Mouse (Mus musculus) 3T3-L1 (cell line): ENCODE results near the gene Zfp277.

Source experiments
- DNase-seq: peaks from one replicate; pipeline ENCODE4 v3.0.0-alpha.2; 2015; ENCODE audit warnings: low read depth, low spot score

The Zfp277 gene

DNA sequence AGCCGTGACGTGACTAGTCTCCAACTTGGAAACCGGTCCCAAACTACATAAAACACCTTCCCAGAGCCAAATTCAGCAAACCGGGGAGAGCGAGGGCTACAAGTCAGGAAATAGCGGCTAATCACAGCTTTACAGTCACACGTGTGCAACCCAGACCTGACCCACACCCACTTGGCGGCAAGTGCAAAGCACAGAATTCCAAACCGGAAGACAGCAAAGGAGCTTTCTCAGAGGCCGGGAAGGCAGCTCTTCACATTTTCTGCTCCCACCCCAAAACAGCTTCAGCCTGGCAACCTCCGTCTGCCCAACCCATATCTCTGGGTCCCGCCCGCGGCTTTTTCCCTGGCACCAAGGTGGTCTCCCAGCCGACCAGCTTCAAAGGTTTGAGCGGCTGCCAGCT lies 496 bp downstream of the Zfp277 start:
- peak; percentile 71 for DNase-seq

DNA sequence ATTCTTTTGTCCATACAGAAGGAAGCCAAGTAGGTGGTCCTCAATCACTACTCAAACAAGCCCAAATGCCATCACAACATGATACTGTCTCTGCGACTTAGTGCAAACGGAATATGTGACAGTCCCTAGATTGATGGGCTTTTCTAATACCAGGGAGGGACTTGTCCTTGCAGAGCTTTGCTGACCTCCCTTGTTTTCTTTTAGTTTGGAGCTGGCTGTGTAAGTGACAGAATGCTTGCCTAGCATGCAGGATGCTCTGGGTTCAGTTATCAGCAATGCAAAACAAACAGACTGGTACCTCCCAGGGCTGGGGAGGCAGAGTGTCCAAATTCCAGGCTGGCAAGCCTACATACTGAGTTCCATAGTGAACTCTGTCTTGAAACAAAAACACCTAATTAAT lies 7.7 kb downstream of the Zfp277 start:
- no peak for DNase-seq

DNA sequence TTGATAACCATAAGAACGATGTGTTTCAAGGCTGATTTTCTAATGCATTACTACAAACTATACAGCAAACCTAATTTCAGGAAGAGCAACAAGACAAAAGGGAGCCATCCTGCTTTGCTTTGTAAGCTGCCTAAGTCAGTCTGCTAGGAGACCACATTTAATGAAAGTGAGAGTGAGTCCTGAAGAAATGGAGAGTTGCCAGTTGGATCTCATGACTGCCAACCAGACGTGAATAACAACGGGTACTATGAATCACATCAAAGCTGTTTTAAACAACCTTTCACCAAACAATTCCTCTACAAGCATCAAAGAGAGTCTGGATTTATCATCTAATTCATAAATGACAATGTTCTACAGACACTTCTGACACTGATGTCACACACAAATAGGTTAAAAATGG lies 11.6 kb downstream of the Zfp277 start:
- DNase-seq = peak; percentile 80

DNA sequence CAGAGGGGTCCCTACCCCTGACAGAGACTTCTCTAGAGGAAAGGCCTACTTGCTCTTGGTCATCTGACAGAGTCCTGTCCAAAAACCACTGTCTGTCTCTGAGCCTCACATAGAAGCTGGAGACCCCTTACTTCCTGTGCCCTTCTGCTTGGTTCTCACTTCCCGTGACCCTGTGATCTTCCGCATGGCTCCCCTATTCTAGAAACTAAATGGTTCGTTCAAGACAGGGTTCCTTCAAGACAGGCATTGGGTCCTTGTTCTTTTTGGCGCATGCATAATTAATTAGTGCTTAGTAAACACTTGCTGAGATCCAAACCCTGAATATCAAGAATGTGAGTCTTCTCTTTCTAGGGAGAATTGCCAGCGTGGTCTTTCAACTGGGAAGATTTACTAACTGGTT lies 14.6 kb downstream of the Zfp277 start:
- DNase-seq = no peak

DNA sequence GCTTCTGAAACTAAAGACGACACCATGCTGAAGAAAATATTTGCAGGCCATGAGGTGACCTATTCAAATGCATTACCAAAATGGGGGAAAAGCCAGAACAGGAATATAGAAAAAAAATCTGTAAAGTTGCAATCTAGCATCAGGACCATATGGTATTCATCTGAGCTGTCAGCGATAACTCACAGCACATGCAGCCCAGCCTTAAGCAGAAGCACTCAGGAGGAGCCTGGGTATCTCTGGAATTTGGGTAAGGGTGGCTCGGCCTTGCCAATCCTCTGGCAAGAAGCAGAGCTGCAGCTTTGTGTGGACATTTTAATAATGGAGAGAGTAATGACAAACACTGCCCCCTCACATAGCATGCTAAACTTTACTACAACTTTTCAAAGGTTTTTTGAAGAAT lies 15.7 kb downstream of the Zfp277 start:
- peak; percentile 76 for DNase-seq

DNA sequence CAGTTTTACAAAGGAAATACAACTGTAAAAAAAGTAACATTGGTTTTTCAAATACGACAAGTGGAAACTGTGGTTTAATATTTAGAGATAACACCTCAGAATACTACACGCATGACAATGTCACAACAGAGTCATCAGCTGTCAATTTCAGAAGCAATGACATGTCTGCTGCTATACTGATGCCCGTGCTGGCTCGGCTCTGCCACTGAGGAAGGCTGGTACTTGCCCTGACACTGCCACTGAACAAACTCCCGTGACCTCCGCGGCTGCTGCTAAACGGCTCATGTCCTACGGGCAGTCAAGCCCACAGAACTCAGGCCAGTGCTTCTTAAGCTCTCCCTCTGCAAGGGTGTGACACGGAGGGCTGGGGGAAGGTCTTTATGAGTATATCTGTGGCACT lies 18.1 kb downstream of the Zfp277 start:
- DNase-seq = no peak

DNA sequence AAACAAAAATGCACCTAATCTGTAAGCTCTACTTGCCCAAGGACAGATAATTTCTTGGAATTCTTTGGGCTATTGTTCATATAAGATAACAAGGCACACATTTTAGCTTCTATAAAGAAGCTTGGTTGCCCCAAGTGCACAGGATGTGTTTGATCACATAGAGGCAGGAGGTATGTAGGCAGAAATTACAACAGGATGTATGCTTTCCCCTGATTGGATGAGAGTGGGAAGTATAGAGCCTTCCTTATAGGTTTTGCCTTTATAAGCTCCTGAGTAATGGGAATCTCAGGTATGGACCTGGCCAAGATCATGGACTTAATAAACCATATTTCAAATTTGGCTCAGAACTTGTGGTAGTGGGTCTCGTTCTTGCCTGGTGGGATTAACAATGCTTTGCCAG lies 20.7 kb downstream of the Zfp277 start:
- DNase-seq = no peak

DNA sequence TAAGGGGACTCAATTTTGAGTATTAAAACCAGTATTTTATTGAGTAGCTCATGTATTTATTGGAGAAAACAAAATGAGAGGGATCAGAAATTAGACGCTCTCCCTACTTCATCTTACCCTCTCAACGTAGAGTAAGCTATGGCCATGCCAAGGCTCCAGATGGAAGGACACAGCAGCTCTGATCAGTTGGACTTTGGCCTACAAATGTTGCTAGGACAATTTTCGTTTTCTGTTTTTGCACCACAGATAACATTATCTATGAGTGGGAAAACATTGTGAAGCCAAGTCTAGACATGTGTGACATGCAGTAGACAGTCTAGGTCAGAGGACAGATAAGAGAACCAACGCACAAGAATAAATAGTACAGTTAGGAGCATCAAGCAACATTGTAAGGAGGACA lies 28.4 kb downstream of the Zfp277 start:
- DNase-seq = no peak

DNA sequence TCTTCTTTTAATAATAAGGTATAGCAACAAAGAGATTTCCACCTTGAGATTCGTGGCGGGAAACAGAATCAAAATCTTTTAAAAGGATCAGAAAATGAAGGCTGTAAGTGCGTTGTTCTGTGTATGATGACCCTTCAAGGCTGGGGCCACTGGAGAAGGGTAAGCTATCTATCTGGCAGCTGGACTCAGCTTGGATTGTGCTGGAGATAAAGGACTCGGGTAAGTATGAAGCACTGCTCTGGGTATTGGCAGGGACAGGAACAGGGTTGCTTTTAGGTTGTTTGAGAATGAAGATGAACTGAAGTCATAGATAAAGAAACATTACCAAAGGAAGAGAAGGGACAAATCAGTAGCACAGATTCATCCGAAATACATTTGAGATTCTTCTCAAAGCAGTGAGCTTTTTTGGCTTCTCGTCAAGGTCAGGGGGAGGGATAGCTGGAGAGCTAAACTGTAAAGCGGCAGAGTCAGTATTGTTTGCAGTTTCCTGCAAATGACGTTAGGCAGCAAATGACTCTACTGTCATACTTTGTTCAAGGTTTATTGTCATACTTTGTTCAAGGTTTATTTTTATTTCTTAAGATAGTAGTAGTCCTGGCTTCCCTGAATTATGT lies 30.3 kb downstream of the Zfp277 start:
- no peak for DNase-seq

DNA sequence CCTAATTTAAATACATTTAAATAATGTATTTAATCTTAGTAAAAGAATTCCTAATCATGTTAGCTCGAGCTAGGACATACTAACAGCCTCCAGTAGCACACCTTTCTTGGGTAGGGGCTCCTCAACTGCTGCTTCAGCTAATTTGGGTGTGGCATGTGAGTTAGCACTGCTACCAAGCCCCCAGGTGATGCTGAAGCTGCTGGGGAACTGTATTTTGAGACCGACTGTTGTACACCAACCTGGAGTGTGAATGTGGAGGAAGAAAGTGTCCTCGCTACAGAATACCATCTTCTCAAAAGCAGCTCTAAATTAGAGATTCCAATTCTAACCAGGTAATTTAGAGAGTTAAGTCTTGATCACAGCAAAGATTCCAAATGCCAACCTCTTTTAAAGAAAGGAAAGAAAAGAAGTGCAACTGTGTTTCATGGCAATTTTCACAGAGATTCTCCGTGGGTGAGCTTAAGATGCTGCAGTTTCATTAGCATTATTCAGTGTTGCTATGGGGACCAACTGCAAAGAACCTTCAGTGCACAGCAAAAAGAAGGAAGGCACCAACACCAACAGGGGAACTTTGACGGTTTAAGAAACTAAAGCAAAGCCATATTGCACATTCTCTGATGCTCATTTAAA lies 30.9 kb downstream of the Zfp277 start:
- no peak for DNase-seq

DNA sequence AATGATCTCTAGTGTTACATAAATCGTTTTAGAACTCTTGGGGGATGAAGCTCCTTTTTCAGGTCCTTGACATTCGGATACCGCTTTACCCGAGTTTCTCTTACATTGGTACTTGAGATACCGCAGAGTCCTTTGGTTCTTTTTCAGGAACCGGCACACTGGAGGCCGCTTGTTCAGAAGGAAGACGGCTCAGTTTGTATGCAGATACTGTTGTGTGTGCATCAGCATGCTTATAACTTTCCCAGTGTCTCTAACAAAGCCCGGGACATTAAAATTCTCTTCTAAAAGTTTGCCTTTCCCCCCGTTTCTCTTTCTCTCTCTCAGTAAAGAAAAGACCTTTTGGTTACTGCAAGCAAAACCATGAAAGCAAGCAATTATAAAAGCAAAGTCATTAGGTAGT lies 45.9 kb downstream of the Zfp277 start:
- DNase-seq = no peak

DNA sequence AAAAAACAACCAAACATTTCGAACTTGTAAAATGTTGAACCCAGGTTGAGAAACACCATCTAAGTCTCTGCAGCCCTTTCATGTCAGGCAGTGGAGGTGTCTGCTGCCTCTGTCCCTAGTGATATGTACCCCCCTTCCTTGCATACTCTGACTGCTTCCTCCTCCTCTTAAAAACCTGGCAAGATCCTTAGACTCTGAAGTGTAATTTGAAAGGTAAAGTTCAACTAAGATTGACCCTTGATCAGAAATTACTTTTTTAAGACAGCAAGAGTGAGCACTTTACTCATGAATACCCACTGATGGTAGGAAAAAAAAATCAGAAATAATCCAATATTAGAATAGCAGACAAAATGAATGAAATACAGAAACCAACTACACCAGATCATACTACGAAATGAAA lies 46.3 kb downstream of the Zfp277 start:
- DNase-seq = no peak

DNA sequence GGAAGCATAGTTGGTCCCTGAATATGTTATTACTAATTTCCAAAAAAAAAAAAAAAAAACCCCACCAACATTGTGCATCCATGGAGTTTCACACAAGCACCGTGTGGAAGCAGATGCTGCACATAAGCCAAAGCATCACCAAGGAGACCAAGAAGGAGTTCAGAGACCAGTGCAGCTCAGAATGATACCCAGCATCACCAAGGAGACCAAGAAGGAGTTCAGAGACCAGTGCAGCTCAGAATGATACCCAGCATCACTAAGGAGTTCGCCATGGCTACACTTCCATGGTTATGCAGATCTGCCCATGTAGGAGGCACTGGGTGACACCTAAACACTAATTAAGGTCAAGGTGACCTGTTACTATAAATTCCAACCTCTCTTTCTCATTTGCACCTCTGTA lies 46.8 kb downstream of the Zfp277 start:
- DNase-seq = no peak

DNA sequence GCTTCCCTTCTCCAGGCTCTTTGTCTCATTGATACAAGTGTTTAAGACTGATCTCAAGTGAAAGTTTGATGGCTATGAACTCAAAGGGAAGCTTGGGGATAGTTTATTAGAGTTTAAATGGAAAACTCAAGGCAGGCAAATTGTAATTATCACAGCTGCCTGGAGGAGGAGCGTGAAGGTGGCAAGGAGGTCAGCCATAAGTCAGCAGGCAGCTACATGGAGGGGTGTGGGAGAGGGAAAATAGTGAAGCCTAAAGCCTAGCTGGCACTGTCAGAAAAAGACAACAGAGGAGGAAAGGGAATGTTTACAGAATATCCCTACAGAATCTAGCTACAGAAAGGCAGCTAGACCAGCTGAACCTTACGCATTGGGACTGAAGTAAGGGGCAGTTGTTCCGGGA lies 52.8 kb downstream of the Zfp277 start:
- DNase-seq = no peak

DNA sequence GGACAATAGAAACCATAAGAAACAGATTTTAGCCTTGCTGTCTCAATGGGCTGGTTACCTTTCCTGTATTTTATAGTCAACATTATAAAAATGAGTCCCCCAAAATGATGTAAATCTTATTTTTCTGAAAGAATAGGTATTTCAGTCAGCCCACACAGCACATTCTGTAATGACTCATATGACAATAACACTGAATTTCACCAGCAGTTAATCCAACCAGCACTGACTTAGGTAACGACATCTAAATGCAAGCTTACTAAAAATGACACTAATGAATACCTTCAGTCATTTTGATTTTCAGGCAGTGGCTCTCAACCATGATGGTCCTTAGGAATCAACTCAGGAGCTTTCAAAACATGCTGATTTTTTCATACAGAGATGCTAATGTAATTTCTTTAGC lies 54.4 kb downstream of the Zfp277 start:
- DNase-seq = no peak

DNA sequence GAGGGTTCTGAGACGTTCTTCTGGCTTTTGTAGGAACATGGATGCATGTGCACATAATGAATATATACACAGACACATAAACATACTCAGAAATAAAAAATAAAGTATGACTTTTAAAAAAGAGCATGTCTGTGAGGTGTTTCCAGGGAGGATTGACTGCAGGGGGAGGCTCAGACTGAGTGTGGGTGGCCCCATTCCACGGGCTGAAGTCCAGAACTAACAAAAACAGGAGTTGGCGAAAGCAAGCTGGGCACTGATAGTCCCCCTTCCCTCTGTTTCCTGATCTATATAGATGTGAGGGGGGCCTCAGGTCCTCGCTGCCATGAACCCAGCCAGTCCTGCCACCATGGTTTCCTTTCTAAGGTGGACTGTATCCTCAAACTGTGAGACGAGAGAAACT lies 57.9 kb downstream of the Zfp277 start:
- DNase-seq = no peak

DNA sequence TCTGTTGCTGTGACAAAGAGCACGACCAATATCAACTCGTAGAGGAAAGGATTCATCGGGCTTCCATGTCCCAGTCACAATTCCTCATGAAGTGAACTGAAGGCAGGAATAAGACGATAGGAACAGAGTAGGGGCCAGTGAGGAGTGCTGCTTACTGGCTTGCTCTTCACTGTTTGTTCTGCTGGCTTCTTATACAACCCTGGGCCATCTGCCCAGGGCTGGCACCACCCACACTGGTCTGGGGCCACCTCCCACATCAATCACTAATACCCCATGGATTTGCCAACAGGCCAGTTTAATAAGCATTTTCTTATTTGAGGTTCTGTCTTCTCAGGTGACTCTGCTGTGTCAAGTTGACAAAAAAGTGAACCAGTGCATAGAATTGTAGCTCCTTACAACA lies 60.4 kb downstream of the Zfp277 start:
- DNase-seq = no peak

DNA sequence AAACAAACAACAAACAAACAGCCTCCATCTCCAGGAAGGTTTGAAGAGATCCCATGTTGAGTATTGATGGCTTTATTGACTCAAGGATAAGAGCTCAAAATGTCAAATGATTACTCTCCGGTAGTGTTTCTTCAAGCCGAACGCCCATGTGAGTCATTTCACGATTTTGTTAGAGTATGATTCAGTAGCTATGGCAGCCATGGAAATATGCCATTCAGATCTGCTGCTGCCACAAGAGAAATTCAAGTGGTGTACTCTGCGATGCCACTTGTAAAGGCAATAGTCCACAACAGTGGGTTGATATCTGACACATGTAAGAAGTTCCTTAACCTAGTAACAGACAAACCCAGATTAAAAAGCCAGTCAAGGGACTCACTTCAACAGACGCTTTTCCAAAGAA lies 62.0 kb downstream of the Zfp277 start:
- peak; percentile 58 for DNase-seq

DNA sequence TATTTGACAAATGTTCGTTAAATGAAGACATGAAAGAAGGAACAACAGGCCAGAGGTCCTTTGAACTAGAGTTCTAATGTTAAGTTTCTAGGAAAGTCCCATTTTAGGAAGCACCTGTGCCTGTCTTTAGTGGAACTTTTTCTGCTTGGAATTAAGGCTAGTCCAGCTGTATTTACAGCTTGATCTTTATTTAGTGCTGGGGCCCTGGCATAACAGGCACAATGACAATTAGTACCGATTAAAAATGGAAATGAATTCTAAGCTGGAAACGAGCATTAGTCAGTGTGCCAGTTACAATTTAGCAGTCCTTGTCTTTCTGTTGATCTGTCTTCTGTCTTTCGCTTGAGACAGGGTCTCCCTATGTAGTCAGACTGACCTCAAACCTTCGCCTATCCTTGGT lies 63.2 kb downstream of the Zfp277 start:
- DNase-seq = no peak

DNA sequence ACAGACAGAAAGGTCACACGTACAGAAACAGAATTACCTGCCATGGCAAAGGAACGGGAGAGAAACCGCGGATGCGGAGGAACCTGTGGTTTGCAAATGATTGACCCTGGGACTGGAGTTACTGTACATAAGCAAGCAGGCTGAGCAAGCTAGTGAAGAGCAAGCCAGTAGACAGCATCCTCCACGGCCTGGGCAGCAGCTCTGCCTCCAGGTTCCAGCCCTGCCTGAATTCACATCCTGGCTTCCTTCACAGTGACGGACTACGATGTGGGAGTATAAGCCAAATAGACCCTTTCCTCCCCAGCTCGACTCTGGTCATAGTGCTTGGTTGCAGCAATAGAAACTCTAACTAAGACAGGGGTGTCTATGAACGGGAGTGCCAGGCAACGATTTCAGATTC lies 63.9 kb downstream of the Zfp277 start:
- no peak for DNase-seq

DNA sequence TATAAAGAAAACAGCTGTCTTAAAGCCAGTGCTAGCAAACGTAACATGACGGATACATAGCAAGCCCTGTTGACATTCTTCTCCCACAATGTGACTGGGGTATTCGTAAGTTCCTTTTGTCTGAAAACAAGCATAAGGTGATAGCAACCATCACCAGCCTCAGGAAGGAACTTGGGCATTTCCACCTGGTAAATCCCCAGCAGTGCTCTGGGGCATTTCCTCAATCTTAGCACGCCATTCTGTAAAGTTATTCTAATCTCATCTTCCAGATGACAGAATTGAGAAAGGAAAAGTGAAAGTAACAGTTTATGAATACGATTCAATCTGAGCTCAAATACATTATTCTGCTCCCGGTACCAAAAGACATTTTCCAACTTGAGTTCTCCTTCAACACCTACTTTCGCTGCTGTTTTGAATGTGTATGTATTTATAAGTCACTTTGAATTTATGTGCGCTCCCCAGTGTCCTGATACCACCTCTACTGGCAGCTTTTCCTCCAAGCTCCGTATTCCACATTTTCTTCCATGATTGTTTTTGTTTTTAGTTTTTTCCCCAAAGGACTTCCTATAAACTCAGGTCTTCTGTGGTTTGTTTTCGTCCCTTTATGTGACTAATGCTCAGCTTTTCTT lies 64.4 kb downstream of the Zfp277 start:
- no peak for DNase-seq

DNA sequence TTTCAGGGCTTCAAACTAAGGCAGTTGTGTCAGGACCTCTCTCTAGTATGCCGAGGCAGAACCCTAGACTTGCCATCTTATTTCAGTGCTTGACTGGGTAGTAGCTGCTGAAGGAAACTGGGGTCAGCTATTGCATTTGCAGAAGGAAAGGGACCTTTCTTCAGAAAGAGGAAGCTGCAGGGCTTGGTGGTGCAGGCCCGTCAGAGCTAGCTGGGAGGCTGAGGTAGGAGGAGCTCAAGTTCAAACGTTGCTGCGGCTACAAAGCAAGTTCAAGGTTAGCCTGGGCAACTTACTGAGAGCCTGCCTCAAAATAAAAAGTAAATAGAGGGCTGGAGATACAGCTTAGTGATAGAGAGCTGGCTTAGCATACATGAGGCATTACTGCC lies 66.2 kb downstream of the Zfp277 start:
- DNase-seq = no peak
